Mouse (Mus musculus) hindbrain, embryonic 14.5 days (tissue): ENCODE data around the gene Inf2. TPM values are rescaled to one million over a fixed set of nuclear protein-coding genes. Genes with fewer than 3 reads are reported as not detected.
A peak's percentile ranks its signal among the peaks of the same experiment; 100 is the strongest.

Experiments
- ATAC-seq: fragments of 200-750 bp; cut with Nextera tagmentation; 2 replicates; pipeline ENCODE4 v1.8.0; 2017; ENCODE audit warnings: moderate number of reproducible peaks, mild to moderate bottlenecking, moderate TSS enrichment, moderate library complexity; ENCODE audit not compliant: low FRiP score
- DNase-seq: peaks from one replicate; pipeline ENCODE4 v3.0.0-alpha.2; 2015; ENCODE audit warnings: low spot score
- H3K27ac ChIP-seq: fragments of 300-500 bp; sonication (generic); 2 replicates; pipeline ENCODE4 v1.5.1; 2014; ENCODE audit warnings: mild to moderate bottlenecking, moderate library complexity
- H3K27me3 ChIP-seq: fragments of 300-500 bp; sonication (generic); 2 replicates; pipeline ENCODE4 v1.6.1; 2014; ENCODE audit warnings: mild to moderate bottlenecking, low read length, mixed read lengths; ENCODE audit not compliant: control insufficient read depth, insufficient read depth
- H3K36me3 ChIP-seq: fragments of 300-500 bp; sonication (generic); replicated peaks from 2 replicates; pipeline ENCODE4 v1.6.1; 2014; ENCODE audit not compliant: control insufficient read depth, insufficient read depth
- H3K4me1 ChIP-seq: fragments of 300-500 bp; sonication (generic); replicated peaks from 2 replicates; pipeline ENCODE4 v1.6.1; 2014; ENCODE audit warnings: antibody characterized with exemption, low read length, mixed read lengths; ENCODE audit not compliant: control insufficient read depth, insufficient read depth
- H3K4me2 ChIP-seq: fragments of 300-500 bp; sonication (generic); replicated peaks from 2 replicates; pipeline ENCODE4 v1.6.1; 2014; ENCODE audit warnings: mild to moderate bottlenecking, moderate library complexity
- H3K4me3 ChIP-seq: fragments of 300-500 bp; sonication (generic); replicated peaks from 2 replicates; pipeline ENCODE4 v1.5.1; 2014; ENCODE audit warnings: mild to moderate bottlenecking, low read length
- H3K9ac ChIP-seq: fragments of 300-500 bp; sonication (generic); 2 replicates; pipeline ENCODE4 v1.6.1; 2014
- H3K9me3 ChIP-seq: fragments of 300-500 bp; sonication (generic); 2 replicates; pipeline ENCODE4 v1.6.1; 2016; ENCODE audit warnings: low read length; ENCODE audit not compliant: control insufficient read depth
- WGBS: fragments of 180-500 bp; shearing (Covaris S2); extraction: QIAGEN DNeasy Blood & Tissue Kit; methylation state at CpG from one replicate; pipeline ENCODE4 v1.1.7; 2014; 5-methylcytosine and 5-hydroxymethylcytosine counted together
- polyA plus RNA-seq: library from polyadenylated mRNA; unstranded; fragments of >200 nt; fragmentation: Nextera tagmentation; extraction: Ambion mirVana; gene quantifications from 2 replicates; pipeline ENCODE4 v1.2.1, GENCODE M21; 2014

Inf2 gene
- polyA plus RNA-seq, 1 experiment from 2014 or later = 1.5 TPM

GRCm38 (mm10) chr12:112596891-112597500 is 8.4 kb downstream of the Inf2 start:
- Histone ChIP-seq H3K4me1 (peaks cover 13% of the 10 kb centered on the region), H3K27ac (no peak overlapping the region), H3K36me3 (no peaks in the 10 kb centered on the region), H3K27me3 (no peaks in the 10 kb centered on the region), H3K9ac (no peak overlapping the region), H3K4me2 (no peak overlapping the region), H3K9me3 (no peaks in the 10 kb centered on the region), H3K4me3 (no peak overlapping the region)
- DNase-seq = no peak
- WGBS = 64% methylated on average over 14 of the region's 14 CpGs
- no peak for ATAC-seq

- H3K9me3 ChIP-seq = no peaks in the 10 kb centered on the region
- no peak overlapping the region for H3K4me3 ChIP-seq
- no peaks in the 10 kb centered on the region for H3K36me3 ChIP-seq
- DNase-seq (no peak), ATAC-seq (no peak)
- H3K27ac ChIP-seq = no peak overlapping the region
- WGBS = 85% methylated on average over 8 of the region's 8 CpGs
- peaks cover 13% of the 10 kb centered on the region for H3K4me1 ChIP-seq
- H3K9ac ChIP-seq = no peak overlapping the region
- no peak overlapping the region for H3K4me2 ChIP-seq
- no peaks in the 10 kb centered on the region for H3K27me3 ChIP-seq
Measured at GRCm38 (mm10) chr12:112597618-112598017, 9.0 kb downstream of the Inf2 start.

- H3K4me1 ChIP-seq = peaks cover 11% of the 10 kb centered on the region
- DNase-seq (no peak), ATAC-seq (no peak)
- no peak overlapping the region for H3K4me3 ChIP-seq
- no peak overlapping the region for H3K4me2 ChIP-seq
- no peak overlapping the region for H3K9ac ChIP-seq
- WGBS = 31% methylated on average over 4 of the region's 4 CpGs
- no peak overlapping the region for H3K27ac ChIP-seq
- H3K9me3 ChIP-seq = no peaks in the 10 kb centered on the region
- no peaks in the 10 kb centered on the region for H3K27me3 ChIP-seq
- no peaks in the 10 kb centered on the region for H3K36me3 ChIP-seq
Measured at GRCm38 (mm10) chr12:112599198-112599597, 10.6 kb downstream of the Inf2 start.

- H3K4me1 ChIP-seq = peaks cover 3% of the 10 kb centered on the region
- ATAC-seq (no peak), DNase-seq (no peak)
- no peaks in the 10 kb centered on the region for H3K36me3 ChIP-seq
- H3K4me3 ChIP-seq = no peak overlapping the region
- H3K27ac ChIP-seq = no peak overlapping the region
- WGBS = 81% methylated on average over 30 of the region's 30 CpGs
- H3K27me3 ChIP-seq = no peaks in the 10 kb centered on the region
- no peak overlapping the region for H3K9ac ChIP-seq
- no peaks in the 10 kb centered on the region for H3K9me3 ChIP-seq
- no peak overlapping the region for H3K4me2 ChIP-seq
Measured at GRCm38 (mm10) chr12:112599942-112600611, 11.5 kb downstream of the Inf2 start.

- ATAC-seq (no peak), DNase-seq (no peak)
- Histone ChIP-seq H3K9me3 (no peaks in the 10 kb centered on the region), H3K27me3 (no peaks in the 10 kb centered on the region), H3K4me2 (no peak overlapping the region), H3K9ac (no peak overlapping the region), H3K4me3 (no peak overlapping the region), H3K27ac (no peak overlapping the region), H3K36me3 (no peaks in the 10 kb centered on the region), H3K4me1 (no peaks in the 10 kb centered on the region)
- WGBS = 78% methylated on average over 3 of the region's 5 CpGs
Measured at GRCm38 (mm10) chr12:112604022-112604421, 15.4 kb downstream of the Inf2 start.

- Histone ChIP-seq H3K4me3 (no peak overlapping the region), H3K9ac (no peak overlapping the region), H3K27ac (no peak overlapping the region), H3K4me1 (no peaks in the 10 kb centered on the region), H3K27me3 (no peaks in the 10 kb centered on the region), H3K4me2 (no peak overlapping the region), H3K36me3 (no peaks in the 10 kb centered on the region), H3K9me3 (no peaks in the 10 kb centered on the region)
- ATAC-seq (peak; percentile 28; the same call in 1 of the 2 replicates), DNase-seq (no peak)
- WGBS = 57% methylated on average over 20 of the region's 20 CpGs
Measured at GRCm38 (mm10) chr12:112604709-112605649, 16.4 kb downstream of the Inf2 start.

GRCm38 (mm10) chr12:112605766-112606165 is 17.2 kb downstream of the Inf2 start:
- Histone ChIP-seq H3K36me3 (no peaks in the 10 kb centered on the region), H3K4me3 (no peak overlapping the region), H3K9me3 (no peaks in the 10 kb centered on the region), H3K4me1 (no peaks in the 10 kb centered on the region), H3K4me2 (no peak overlapping the region), H3K27me3 (no peaks in the 10 kb centered on the region), H3K9ac (no peak overlapping the region), H3K27ac (no peak overlapping the region)
- peak; percentile 73 for DNase-seq
- WGBS = 45% methylated on average over 6 of the region's 6 CpGs
- peak; percentile 21; the same call in 1 of the 2 replicates for ATAC-seq

- H3K4me2 ChIP-seq = no peak overlapping the region
- no peak for ATAC-seq
- H3K9me3 ChIP-seq = no peaks in the 10 kb centered on the region
- no peak for DNase-seq
- H3K27me3 ChIP-seq = no peaks in the 10 kb centered on the region
- H3K4me3 ChIP-seq = no peak overlapping the region
- no peak overlapping the region for H3K9ac ChIP-seq
- no peaks in the 10 kb centered on the region for H3K36me3 ChIP-seq
- H3K27ac ChIP-seq = no peak overlapping the region
- 73% methylated on average over 6 of the region's 6 CpGs for WGBS
- no peaks in the 10 kb centered on the region for H3K4me1 ChIP-seq
Measured at GRCm38 (mm10) chr12:112606998-112607397, 18.4 kb downstream of the Inf2 start.

- Histone ChIP-seq H3K4me2 (no peak overlapping the region), H3K4me1 (no peaks in the 10 kb centered on the region), H3K9me3 (no peaks in the 10 kb centered on the region), H3K27ac (no peak overlapping the region), H3K27me3 (no peaks in the 10 kb centered on the region), H3K36me3 (no peaks in the 10 kb centered on the region), H3K9ac (no peak overlapping the region), H3K4me3 (no peak overlapping the region)
- DNase-seq = no peak
- no peak for ATAC-seq
- 90% methylated on average over 10 of the region's 10 CpGs for WGBS
Measured at GRCm38 (mm10) chr12:112609031-112609430, 20.4 kb downstream of the Inf2 start.
